Mouse (Mus musculus): ENCODE data around the gene Fars2. TPM values are rescaled to one million over a fixed set of nuclear protein-coding genes. Genes with fewer than 3 reads are reported as not detected.

Fars2 gene
- polyA plus RNA-seq, 1 experiment: 48.3 TPM

GRCm38 (mm10) chr13:36576781-36577180 lies 459.6 kb downstream of the Fars2 start:
- no peak for DNase-seq (ENCODE audit: low read depth)

GRCm38 (mm10) chr13:36577916-36578568 lies 460.8 kb downstream of the Fars2 start:
- DNase-seq (ENCODE audit: low read depth): no peak

GRCm38 (mm10) chr13:36578569-36579333 lies 461.5 kb downstream of the Fars2 start:
- DNase-seq (ENCODE audit: low read depth): no peak

- no peak for DNase-seq (ENCODE audit: low read depth)
Observed at GRCm38 (mm10) chr13:36582406-36583070, 465.3 kb downstream of the Fars2 start.

- DNase-seq (ENCODE audit: low read depth): no peak
Observed at GRCm38 (mm10) chr13:36583481-36584151, 466.4 kb downstream of the Fars2 start.

GRCm38 (mm10) chr13:36584197-36584596 lies 467.0 kb downstream of the Fars2 start:
- DNase-seq (ENCODE audit: low read depth): no peak

GRCm38 (mm10) chr13:36589092-36589491 lies 471.9 kb downstream of the Fars2 start:
- DNase-seq (ENCODE audit: low read depth): no peak

- DNase-seq (ENCODE audit: low read depth): no peak
Observed at GRCm38 (mm10) chr13:36592291-36592690, 475.1 kb downstream of the Fars2 start.

- DNase-seq (ENCODE audit: low read depth): no peak
Observed at GRCm38 (mm10) chr13:36606717-36607116, 489.5 kb downstream of the Fars2 start.

GRCm38 (mm10) chr13:36607871-36608270 lies 490.7 kb downstream of the Fars2 start:
- DNase-seq (ENCODE audit: low read depth): no peak

GRCm38 (mm10) chr13:36610426-36610825 lies 493.2 kb downstream of the Fars2 start:
- peak; percentile 14 for DNase-seq (ENCODE audit: low read depth)

GRCm38 (mm10) chr13:36612785-36613750 lies 495.9 kb downstream of the Fars2 start:
- DNase-seq (ENCODE audit: low read depth): no peak

GRCm38 (mm10) chr13:36620498-36621332 lies 503.5 kb downstream of the Fars2 start:
- DNase-seq (ENCODE audit: low read depth): peak; percentile 40

- DNase-seq (ENCODE audit: low read depth): no peak
Observed at GRCm38 (mm10) chr13:36621333-36621659, 504.1 kb downstream of the Fars2 start.

- DNase-seq (ENCODE audit: low read depth): no peak
Observed at GRCm38 (mm10) chr13:36623556-36623955, 506.3 kb downstream of the Fars2 start.

GRCm38 (mm10) chr13:36629154-36629553 lies 511.9 kb downstream of the Fars2 start:
- no peak for DNase-seq (ENCODE audit: low read depth)

- DNase-seq (ENCODE audit: low read depth): no peak
Observed at GRCm38 (mm10) chr13:36648257-36648656, 531.0 kb downstream of the Fars2 start.

GRCm38 (mm10) chr13:36654251-36654650 lies 537.0 kb downstream of the Fars2 start:
- no peak for DNase-seq (ENCODE audit: low read depth)

GRCm38 (mm10) chr13:36679345-36679744 lies 562.1 kb downstream of the Fars2 start:
- DNase-seq (ENCODE audit: low read depth): no peak

GRCm38 (mm10) chr13:36680690-36681355 lies 563.6 kb downstream of the Fars2 start:
- DNase-seq (ENCODE audit: low read depth): no peak
